Mouse (Mus musculus): ENCODE data around the gene Gimap4. TPM values are rescaled to one million over a fixed set of nuclear protein-coding genes. Genes with fewer than 3 reads are reported as not detected.
"Not testable (repeated sequence)": the region's sequence is repeated elsewhere in the genome, so short reads cannot be mapped to it uniquely, and the experiment has no call there.

Gene Gimap4
- polyA plus RNA-seq, 1 experiment from 2014 or later, result 27.1 TPM

GRCm38 (mm10) chr6:48676860-48677415 is 7.4 kb upstream of the Gimap4 start:
- peak overlapping the region; percentile 53 for H3K4me2 ChIP-seq
- no peak overlapping the region for H3K9ac ChIP-seq
- peak; percentile 31; the same call in 1 of the 2 replicates for ATAC-seq (replicated peaks; ENCODE audit: insufficient number of reproducible peaks, insufficient read depth, low FRiP score, low read depth)
- no peak overlapping the region; the same call in 1 of the 2 replicates for H3K27ac ChIP-seq
- peak overlapping the region; percentile 44 for H3K4me3 ChIP-seq
- H3K36me3 ChIP-seq, result no peaks in the 10 kb centered on the region
- WGBS, result 73% methylated on average over 5 of the region's 5 CpGs
- 0 out of 2 replicates have a peak, but pooled peaks cover 4% of the 10 kb centered on the region for H3K4me1 ChIP-seq (replicated peaks)
- H3K9me3 ChIP-seq (replicated peaks), result no peaks in the 10 kb centered on the region
- no peaks in the 10 kb centered on the region for H3K27me3 ChIP-seq

GRCm38 (mm10) chr6:48677492-48678345 is 6.6 kb upstream of the Gimap4 start:
- Histone ChIP-seq H3K4me2 (no peak overlapping the region; the same call in 1 of the 2 replicates), H3K27ac (no peak overlapping the region), H3K27me3 (no peaks in the 10 kb centered on the region), H3K4me1 (replicated peaks) (0 out of 2 replicates have a peak, but pooled peaks cover 4% of the 10 kb centered on the region), H3K9me3 (replicated peaks) (no peaks in the 10 kb centered on the region), H3K9ac (no peak overlapping the region), H3K36me3 (no peaks in the 10 kb centered on the region), H3K4me3 (peak overlapping the region; percentile 21; the same call in 1 of the 2 replicates)
- 86% methylated on average over 17 of the region's 17 CpGs for WGBS
- no peak for ATAC-seq (replicated peaks; ENCODE audit: insufficient number of reproducible peaks, insufficient read depth, low FRiP score, low read depth)

GRCm38 (mm10) chr6:48678391-48678790 is 6.0 kb upstream of the Gimap4 start:
- H3K4me3 ChIP-seq, result no peak overlapping the region
- WGBS, result 71% methylated on average over 4 of the region's 4 CpGs
- ATAC-seq (replicated peaks; ENCODE audit: insufficient number of reproducible peaks, insufficient read depth, low FRiP score, low read depth), result no peak
- no peak overlapping the region for H3K9ac ChIP-seq
- no peak overlapping the region for H3K4me2 ChIP-seq
- no peaks in the 10 kb centered on the region for H3K36me3 ChIP-seq
- H3K27me3 ChIP-seq, result no peaks in the 10 kb centered on the region
- H3K27ac ChIP-seq, result no peak overlapping the region
- no peaks in the 10 kb centered on the region for H3K9me3 ChIP-seq (replicated peaks)
- H3K4me1 ChIP-seq (replicated peaks), result 0 out of 2 replicates have a peak, but pooled peaks cover 4% of the 10 kb centered on the region

DNA sequence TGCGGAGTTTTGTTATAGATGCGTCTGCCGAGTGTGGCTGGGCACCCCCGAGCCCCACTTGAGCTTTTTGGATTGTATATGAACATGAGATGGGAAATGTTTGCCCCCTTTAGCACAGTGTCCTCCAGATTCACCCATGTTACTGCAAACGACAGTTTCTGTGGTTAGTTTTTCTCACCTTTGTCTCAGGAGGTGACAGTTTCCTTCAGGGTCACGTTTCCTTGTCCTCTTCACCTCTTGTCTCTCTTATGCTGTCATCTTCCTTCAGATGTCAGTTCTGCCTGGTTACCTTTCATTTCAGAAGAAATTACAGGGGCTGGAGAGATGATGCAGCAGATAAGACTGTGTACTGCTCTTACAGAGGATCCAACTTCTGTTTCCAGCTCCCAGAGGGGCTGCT is 4.6 kb upstream of the Gimap4 start:
- H3K4me2 ChIP-seq, result no peak overlapping the region
- H3K4me3 ChIP-seq, result no peak overlapping the region
- H3K9me3 ChIP-seq (replicated peaks), result no peaks in the 10 kb centered on the region
- no peaks in the 10 kb centered on the region for H3K27me3 ChIP-seq
- no peak overlapping the region for H3K9ac ChIP-seq
- H3K4me1 ChIP-seq (replicated peaks), result 0 out of 2 replicates have a peak, but pooled peaks cover 4% of the 10 kb centered on the region
- no peak for ATAC-seq (replicated peaks; ENCODE audit: insufficient number of reproducible peaks, insufficient read depth, low FRiP score, low read depth)
- no peak overlapping the region for H3K27ac ChIP-seq
- 72% methylated on average over 6 of the region's 6 CpGs for WGBS
- H3K36me3 ChIP-seq, result no peaks in the 10 kb centered on the region

DNA sequence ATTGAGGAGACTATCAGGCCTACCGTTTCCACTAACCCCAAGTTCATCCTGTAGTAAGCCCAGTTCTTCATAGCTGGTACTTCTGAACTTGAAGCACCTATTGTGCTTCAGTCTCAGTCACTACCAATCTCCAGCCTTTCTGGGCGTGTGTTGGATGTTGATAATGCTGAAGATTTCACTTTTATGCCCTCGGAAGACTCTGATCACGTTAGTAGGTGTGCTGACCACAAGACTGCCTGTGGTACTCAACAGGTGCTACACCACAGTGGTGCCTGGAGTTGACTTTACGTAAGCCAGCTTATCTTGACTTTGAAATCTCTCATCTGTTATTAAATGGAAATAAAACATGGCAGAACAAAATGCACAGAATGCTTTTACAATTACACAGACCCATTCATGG is 3.9 kb upstream of the Gimap4 start:
- 0 out of 2 replicates have a peak, but pooled peaks cover 4% of the 10 kb centered on the region for H3K4me1 ChIP-seq (replicated peaks)

DNA sequence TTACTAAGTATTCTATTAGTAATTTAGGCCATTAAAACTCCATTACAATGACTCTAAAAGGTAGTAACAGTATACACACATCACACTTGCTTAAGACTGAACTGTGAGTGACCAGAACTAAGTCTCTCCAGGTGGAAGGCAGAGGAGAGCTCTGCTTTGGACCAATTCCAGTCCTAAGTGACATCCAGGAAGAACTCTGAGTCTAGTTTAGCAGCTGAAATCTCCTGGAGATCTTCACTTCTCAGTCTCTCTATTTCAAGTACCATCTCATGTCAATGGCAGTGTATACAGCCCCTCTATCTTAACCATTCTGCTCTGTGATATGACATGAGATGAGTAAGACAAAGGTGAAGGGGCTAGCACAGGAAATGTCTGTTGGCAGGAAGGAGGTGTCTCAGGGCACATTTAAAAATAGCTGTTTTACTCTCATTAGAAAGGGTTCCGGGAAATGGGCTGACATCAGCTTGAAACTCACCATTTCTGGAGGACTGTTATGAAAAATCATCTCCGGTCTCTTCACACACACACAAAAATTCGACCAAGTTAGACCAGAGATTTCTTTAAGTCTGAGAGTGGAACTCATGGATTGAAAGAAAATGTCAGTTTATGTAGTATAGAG is 2.8 kb upstream of the Gimap4 start:
- Histone ChIP-seq H3K4me1 (replicated peaks) (no peaks in the 10 kb centered on the region), H3K4me2 (no peak overlapping the region), H3K36me3 (no peaks in the 10 kb centered on the region), H3K9ac (no peak overlapping the region), H3K27ac (0 out of 2 replicates have a peak overlapping the region, but pooled peaks have one; percentile 29), H3K9me3 (replicated peaks) (no peaks in the 10 kb centered on the region), H3K27me3 (no peaks in the 10 kb centered on the region), H3K4me3 (no peak overlapping the region)
- no peak for ATAC-seq (replicated peaks; ENCODE audit: insufficient number of reproducible peaks, insufficient read depth, low FRiP score, low read depth)
- 58% methylated on average over 3 of the region's 3 CpGs for WGBS

More for the DNA sequence above, 3.9 kb upstream of the Gimap4 start:
- H3K4me3 ChIP-seq, result no peak overlapping the region
- H3K27ac ChIP-seq, result no peak overlapping the region
- no peak overlapping the region for H3K4me2 ChIP-seq
- H3K27me3 ChIP-seq, result no peaks in the 10 kb centered on the region
- no peaks in the 10 kb centered on the region for H3K9me3 ChIP-seq (replicated peaks)
- 68% methylated on average over 5 of the region's 5 CpGs for WGBS
- no peaks in the 10 kb centered on the region for H3K36me3 ChIP-seq
- no peak for ATAC-seq (replicated peaks; ENCODE audit: insufficient number of reproducible peaks, insufficient read depth, low FRiP score, low read depth)
- H3K9ac ChIP-seq, result no peak overlapping the region

- no peak for ATAC-seq (replicated peaks; ENCODE audit: insufficient number of reproducible peaks, insufficient read depth, low FRiP score, low read depth)
- Histone ChIP-seq H3K9ac (no peak overlapping the region), H3K36me3 (no peaks in the 10 kb centered on the region), H3K9me3 (replicated peaks) (no peaks in the 10 kb centered on the region), H3K4me3 (no peak overlapping the region), H3K4me1 (replicated peaks) (0 out of 2 replicates have a peak, but pooled peaks cover 4% of the 10 kb centered on the region), H3K27me3 (no peaks in the 10 kb centered on the region), H3K27ac (0 out of 2 replicates have a peak overlapping the region, but pooled peaks have one; percentile 18), H3K4me2 (no peak overlapping the region)
- 60% methylated on average over 4 of the region's 4 CpGs for WGBS
Measured at GRCm38 (mm10) chr6:48682271-48682670, 2.1 kb upstream of the Gimap4 start.

GRCm38 (mm10) chr6:48683263-48683821 is 1.0 kb upstream of the Gimap4 start:
- H3K27ac ChIP-seq; H3K9ac ChIP-seq; H3K4me1 ChIP-seq (replicated peaks); H3K4me2 ChIP-seq; H3K9me3 ChIP-seq (replicated peaks); H3K27me3 ChIP-seq; ATAC-seq (replicated peaks; ENCODE audit: insufficient number of reproducible peaks, insufficient read depth, low FRiP score, low read depth); H3K4me3 ChIP-seq; H3K36me3 ChIP-seq: not testable (repeated sequence)
- 99% methylated on average over 4 of the region's 4 CpGs for WGBS

GRCm38 (mm10) chr6:48684806-48685205 is 457 bp downstream of the Gimap4 start:
- ATAC-seq (replicated peaks; ENCODE audit: insufficient number of reproducible peaks, insufficient read depth, low FRiP score, low read depth), result no peak
- no peak overlapping the region for H3K9ac ChIP-seq
- WGBS, result 43% methylated on average over 4 of the region's 4 CpGs
- H3K36me3 ChIP-seq, result no peaks in the 10 kb centered on the region
- H3K4me1 ChIP-seq (replicated peaks), result 0 out of 2 replicates have a peak, but pooled peaks cover 4% of the 10 kb centered on the region
- H3K27me3 ChIP-seq, result no peaks in the 10 kb centered on the region
- H3K4me3 ChIP-seq, result peak overlapping the region; percentile 28
- peak overlapping the region; percentile 21 for H3K4me2 ChIP-seq
- no peaks in the 10 kb centered on the region for H3K9me3 ChIP-seq (replicated peaks)
- H3K27ac ChIP-seq, result peak overlapping the region; percentile 72

GRCm38 (mm10) chr6:48685251-48685650 is 902 bp downstream of the Gimap4 start:
- H3K9ac ChIP-seq, result no peak overlapping the region
- ATAC-seq (replicated peaks; ENCODE audit: insufficient number of reproducible peaks, insufficient read depth, low FRiP score, low read depth), result no peak
- H3K27ac ChIP-seq, result peak overlapping the region; percentile 72
- no peaks in the 10 kb centered on the region for H3K36me3 ChIP-seq
- peak overlapping the region; percentile 21 for H3K4me2 ChIP-seq
- peak overlapping the region; percentile 28 for H3K4me3 ChIP-seq
- H3K27me3 ChIP-seq, result no peaks in the 10 kb centered on the region
- no peaks in the 10 kb centered on the region for H3K9me3 ChIP-seq (replicated peaks)
- 0 out of 2 replicates have a peak, but pooled peaks cover 4% of the 10 kb centered on the region for H3K4me1 ChIP-seq (replicated peaks)
- 55% methylated on average over 2 of the region's 2 CpGs for WGBS

All from heart, embryonic 15.5 days (tissue).